Mouse (Mus musculus) midbrain, embryonic 13.5 days (tissue): ENCODE measurements at regions not wholly inside any gene's neighbourhood (a gene's known extent, or its start where the extent isn't known, plus 50 kb on each side); places are given as distances from the start of the nearest gene placed in this dataset.

Experiments used
- ATAC-seq: fragments of 200-750 bp; cut with Nextera tagmentation; 2 replicates; pipeline ENCODE4 v1.8.0; 2017; ENCODE audit warnings: mild to moderate bottlenecking, moderate TSS enrichment, moderate library complexity
- H3K27ac ChIP-seq: fragments of 300-500 bp; sonication (generic); 2 replicates; pipeline ENCODE4 v1.5.1; 2015; ENCODE audit warnings: inconsistent platforms, mild to moderate bottlenecking, moderate library complexity
- H3K27me3 ChIP-seq: fragments of 300-500 bp; sonication (generic); 2 replicates; pipeline ENCODE4 v1.6.1; 2015; ENCODE audit warnings: mild to moderate bottlenecking, inconsistent platforms
- H3K36me3 ChIP-seq: fragments of 300-500 bp; sonication (generic); 2 replicates; pipeline ENCODE4 v1.6.1; 2015; ENCODE audit warnings: mild to moderate bottlenecking, inconsistent platforms
- H3K4me1 ChIP-seq: fragments of 300-500 bp; sonication (generic); replicated peaks from 2 replicates; pipeline ENCODE4 v1.6.1; 2015; ENCODE audit warnings: inconsistent platforms
- H3K4me2 ChIP-seq: fragments of 300-500 bp; sonication (generic); replicated peaks from 2 replicates; pipeline ENCODE4 v1.6.1; 2015; ENCODE audit warnings: moderate library complexity, mild to moderate bottlenecking, inconsistent platforms
- H3K4me3 ChIP-seq: fragments of 300-500 bp; sonication (generic); replicated peaks from 2 replicates; pipeline ENCODE4 v1.5.1; 2015; ENCODE audit warnings: mild to moderate bottlenecking, inconsistent platforms
- H3K9ac ChIP-seq: fragments of 300-500 bp; sonication (generic); replicated peaks from 2 replicates; pipeline ENCODE4 v1.6.1; 2015; ENCODE audit warnings: mild to moderate bottlenecking, inconsistent platforms
- H3K9me3 ChIP-seq: fragments of 300-500 bp; sonication (generic); 2 replicates; pipeline ENCODE4 v1.6.1; 2016; ENCODE audit warnings: mild to moderate bottlenecking, inconsistent platforms
- WGBS: fragments of 180-500 bp; shearing (Covaris S2); methylation state at CpG from one replicate; pipeline ENCODE4 v1.1.7; 2015; 5-methylcytosine and 5-hydroxymethylcytosine counted together

DNA sequence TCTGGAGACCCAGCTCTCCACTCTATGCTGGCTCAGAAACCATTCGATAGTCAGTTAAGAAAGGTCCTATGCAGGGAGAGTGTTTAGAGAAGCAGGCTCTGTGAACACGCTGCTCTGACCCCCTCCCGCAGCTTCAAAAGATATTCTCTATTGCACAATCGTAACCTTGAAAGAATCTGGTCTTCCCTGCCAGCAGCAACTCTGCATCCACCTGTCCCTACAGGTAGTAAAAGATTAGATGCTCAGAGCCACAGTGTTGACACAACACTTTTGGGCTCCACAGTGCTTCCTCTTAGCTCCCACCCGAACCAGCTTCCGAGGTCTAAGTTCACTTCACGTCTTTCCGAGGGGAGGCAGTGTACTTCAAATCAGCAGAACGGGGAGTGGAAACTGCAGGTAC, 118.9 kb upstream of the Klf14 start:
- Histone ChIP-seq H3K27me3 (no peaks in the 10 kb centered on the region), H3K9me3 (no peaks in the 10 kb centered on the region), H3K36me3 (no peaks in the 10 kb centered on the region), H3K4me2 (no peak overlapping the region), H3K9ac (no peak overlapping the region), H3K4me3 (no peak overlapping the region), H3K4me1 (peaks cover 7% of the 10 kb centered on the region), H3K27ac (no peak overlapping the region)
- ATAC-seq, result no peak
- 85% methylated on average over 9 of the region's 9 CpGs for WGBS

DNA sequence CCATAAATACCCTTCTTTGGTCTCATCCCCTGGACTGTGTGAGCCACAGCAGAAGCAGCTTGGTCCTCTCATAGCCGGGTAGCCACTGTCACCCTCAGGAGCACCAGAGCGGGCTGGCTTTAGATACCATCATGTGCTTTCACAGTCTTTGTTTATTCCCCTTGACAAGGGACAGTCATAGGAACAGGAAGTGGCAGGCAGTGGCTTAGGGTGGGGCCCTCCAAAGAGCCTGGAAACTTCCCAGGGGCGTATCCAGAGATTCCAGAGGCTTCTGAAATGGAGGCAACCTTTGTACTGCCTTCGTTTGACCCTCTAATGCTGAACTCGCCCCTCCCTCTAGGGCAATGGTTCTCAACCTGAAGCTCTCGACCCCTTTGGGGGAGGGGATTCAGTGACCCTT, 119.5 kb upstream of the Klf14 start:
- no peak overlapping the region for H3K4me3 ChIP-seq
- no peak for ATAC-seq
- 78% methylated on average over 6 of the region's 6 CpGs for WGBS
- no peak overlapping the region for H3K4me2 ChIP-seq
- H3K27ac ChIP-seq, result no peak overlapping the region
- no peaks in the 10 kb centered on the region for H3K36me3 ChIP-seq
- no peaks in the 10 kb centered on the region for H3K27me3 ChIP-seq
- H3K9me3 ChIP-seq, result no peaks in the 10 kb centered on the region
- H3K4me1 ChIP-seq, result peaks cover 7% of the 10 kb centered on the region
- no peak overlapping the region for H3K9ac ChIP-seq

DNA sequence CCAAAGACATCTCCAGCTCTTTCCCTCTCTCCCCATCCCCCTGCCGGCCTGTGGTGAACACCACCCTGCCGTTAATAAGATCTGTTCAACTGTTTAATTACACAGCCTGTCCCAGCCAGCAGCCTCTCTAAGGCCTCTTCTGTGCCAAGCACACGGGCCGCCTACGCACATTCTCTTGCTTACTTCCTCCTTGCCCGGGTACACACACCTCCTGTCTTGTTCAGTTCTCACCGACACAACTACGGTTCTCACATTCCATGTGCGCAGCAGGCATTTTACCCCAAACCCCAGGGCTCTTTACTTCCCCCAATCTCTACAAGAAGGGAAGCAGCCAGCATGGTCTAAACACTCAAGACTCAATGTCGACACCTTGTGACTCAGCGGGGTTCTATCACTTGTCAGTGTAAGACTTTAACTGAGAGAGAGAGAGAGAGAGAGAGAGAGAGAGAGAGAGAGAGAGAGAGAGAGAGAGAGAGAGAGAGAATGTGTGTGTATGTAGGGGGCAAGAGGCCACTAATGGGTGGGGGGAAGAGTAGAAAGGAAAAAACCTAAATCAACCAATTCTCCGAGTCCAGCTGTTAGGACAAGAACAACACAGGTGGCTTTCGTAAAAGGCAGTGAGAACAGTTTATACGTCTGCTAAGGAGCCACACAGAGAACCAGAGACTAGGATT, 120.8 kb upstream of the Klf14 start:
- H3K27me3 ChIP-seq, result no peaks in the 10 kb centered on the region
- H3K4me3 ChIP-seq, result no peak overlapping the region
- 88% methylated on average over 14 of the region's 14 CpGs for WGBS
- no peak overlapping the region for H3K4me2 ChIP-seq
- no peaks in the 10 kb centered on the region for H3K9me3 ChIP-seq
- no peak overlapping the region for H3K9ac ChIP-seq
- peaks cover 7% of the 10 kb centered on the region for H3K4me1 ChIP-seq
- H3K27ac ChIP-seq, result no peak overlapping the region
- H3K36me3 ChIP-seq, result no peaks in the 10 kb centered on the region
- ATAC-seq, result no peak

DNA sequence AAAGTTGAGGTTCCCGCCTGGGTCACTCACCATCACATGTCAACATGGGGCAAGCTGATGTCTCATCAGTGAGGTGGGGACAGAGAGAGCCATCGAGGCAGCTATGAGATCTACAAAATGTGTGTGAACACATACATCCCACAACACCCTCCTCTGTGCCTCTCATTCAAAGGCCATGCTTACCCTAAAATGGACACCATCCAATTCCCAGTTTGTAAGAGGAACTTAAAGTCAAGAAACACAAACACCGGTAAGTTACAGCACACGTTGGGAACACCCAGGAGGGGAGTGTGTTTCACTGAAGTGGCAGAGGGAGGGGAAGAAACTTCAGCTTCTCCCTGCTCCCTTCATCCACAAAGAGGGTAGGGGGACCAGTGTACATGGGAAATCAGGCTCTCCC, 121.4 kb upstream of the Klf14 start:
- no peak overlapping the region for H3K4me2 ChIP-seq
- H3K27me3 ChIP-seq, result no peaks in the 10 kb centered on the region
- H3K27ac ChIP-seq, result no peak overlapping the region
- H3K4me3 ChIP-seq, result no peak overlapping the region
- no peaks in the 10 kb centered on the region for H3K9me3 ChIP-seq
- ATAC-seq, result no peak
- no peaks in the 10 kb centered on the region for H3K36me3 ChIP-seq
- H3K4me1 ChIP-seq, result peaks cover 7% of the 10 kb centered on the region
- H3K9ac ChIP-seq, result no peak overlapping the region
- WGBS, result 89% methylated on average over 4 of the region's 4 CpGs

DNA sequence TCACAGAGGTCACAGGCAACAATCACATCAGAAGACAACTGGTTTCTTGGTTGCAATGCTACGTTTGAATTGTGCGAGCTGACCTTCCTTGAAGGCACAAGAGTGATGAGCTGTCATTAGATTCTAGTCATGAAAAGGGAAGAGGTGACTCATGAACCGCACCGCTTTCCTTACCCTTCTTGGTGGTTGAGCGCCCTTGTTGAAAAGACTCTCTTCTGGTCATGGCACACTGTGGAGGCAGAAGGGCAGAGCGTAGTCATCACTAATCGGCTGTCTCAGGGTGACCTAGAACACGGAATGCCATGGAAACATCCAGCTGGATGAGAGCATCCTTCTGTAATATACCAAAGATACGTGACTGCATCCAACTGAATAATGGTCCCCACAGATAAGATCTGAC, 121.8 kb upstream of the Klf14 start:
- no peak overlapping the region for H3K9ac ChIP-seq
- H3K27ac ChIP-seq, result no peak overlapping the region
- WGBS, result 92% methylated on average over 9 of the region's 9 CpGs
- H3K27me3 ChIP-seq, result no peaks in the 10 kb centered on the region
- H3K4me2 ChIP-seq, result no peak overlapping the region
- H3K36me3 ChIP-seq, result no peaks in the 10 kb centered on the region
- peaks cover 4% of the 10 kb centered on the region for H3K4me1 ChIP-seq
- H3K9me3 ChIP-seq, result no peaks in the 10 kb centered on the region
- no peak for ATAC-seq
- no peak overlapping the region for H3K4me3 ChIP-seq

DNA sequence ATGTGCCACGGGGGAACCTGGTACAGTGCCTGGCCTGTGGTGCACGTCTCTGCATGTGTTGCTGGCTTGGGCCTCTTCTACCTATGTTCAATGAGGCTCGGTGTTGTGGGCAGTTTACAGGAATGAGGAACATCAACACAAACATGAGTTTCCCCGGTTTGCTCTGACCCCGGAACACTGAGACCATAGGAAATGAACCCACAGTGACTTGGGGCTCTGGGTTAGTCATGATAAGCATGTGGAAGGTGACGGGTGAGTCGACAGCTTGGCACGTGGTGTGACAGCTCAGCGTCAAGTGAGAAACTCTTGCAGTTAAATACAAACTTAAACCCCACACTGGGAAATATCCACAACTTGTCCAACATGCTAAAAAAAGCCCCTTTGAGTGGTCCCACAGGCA, 122.4 kb upstream of the Klf14 start:
- Histone ChIP-seq H3K36me3 (no peaks in the 10 kb centered on the region), H3K27ac (no peak overlapping the region), H3K27me3 (no peaks in the 10 kb centered on the region), H3K9ac (no peak overlapping the region), H3K4me2 (no peak overlapping the region), H3K9me3 (no peaks in the 10 kb centered on the region), H3K4me1 (peaks cover 4% of the 10 kb centered on the region), H3K4me3 (no peak overlapping the region)
- WGBS, result 94% methylated on average over 9 of the region's 9 CpGs
- ATAC-seq, result no peak

DNA sequence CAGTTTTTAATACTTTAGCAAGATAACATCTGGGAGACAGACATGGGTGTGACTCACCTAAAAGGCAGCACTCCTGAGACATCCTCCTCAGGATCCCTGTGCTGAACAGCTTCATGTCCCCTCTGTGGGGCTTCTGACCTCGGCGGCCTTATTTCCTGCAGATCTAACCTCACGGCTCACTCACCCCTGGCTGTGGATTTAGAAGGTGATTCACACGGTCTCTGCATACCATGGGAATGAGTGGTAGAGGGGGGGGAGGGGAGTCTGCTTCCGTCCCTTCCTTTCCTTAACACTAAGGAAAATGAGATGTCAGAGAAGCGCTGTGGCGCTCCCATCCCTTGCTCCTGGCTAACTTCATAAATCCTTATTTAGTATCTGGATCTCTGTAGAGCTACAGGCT, 123.1 kb upstream of the Klf14 start:
- 73% methylated on average over 7 of the region's 7 CpGs for WGBS
- Histone ChIP-seq H3K4me3 (no peak overlapping the region), H3K4me1 (peaks cover 4% of the 10 kb centered on the region), H3K36me3 (no peaks in the 10 kb centered on the region), H3K9me3 (no peaks in the 10 kb centered on the region), H3K27me3 (no peaks in the 10 kb centered on the region), H3K27ac (no peak overlapping the region), H3K4me2 (no peak overlapping the region), H3K9ac (no peak overlapping the region)
- ATAC-seq, result no peak

DNA sequence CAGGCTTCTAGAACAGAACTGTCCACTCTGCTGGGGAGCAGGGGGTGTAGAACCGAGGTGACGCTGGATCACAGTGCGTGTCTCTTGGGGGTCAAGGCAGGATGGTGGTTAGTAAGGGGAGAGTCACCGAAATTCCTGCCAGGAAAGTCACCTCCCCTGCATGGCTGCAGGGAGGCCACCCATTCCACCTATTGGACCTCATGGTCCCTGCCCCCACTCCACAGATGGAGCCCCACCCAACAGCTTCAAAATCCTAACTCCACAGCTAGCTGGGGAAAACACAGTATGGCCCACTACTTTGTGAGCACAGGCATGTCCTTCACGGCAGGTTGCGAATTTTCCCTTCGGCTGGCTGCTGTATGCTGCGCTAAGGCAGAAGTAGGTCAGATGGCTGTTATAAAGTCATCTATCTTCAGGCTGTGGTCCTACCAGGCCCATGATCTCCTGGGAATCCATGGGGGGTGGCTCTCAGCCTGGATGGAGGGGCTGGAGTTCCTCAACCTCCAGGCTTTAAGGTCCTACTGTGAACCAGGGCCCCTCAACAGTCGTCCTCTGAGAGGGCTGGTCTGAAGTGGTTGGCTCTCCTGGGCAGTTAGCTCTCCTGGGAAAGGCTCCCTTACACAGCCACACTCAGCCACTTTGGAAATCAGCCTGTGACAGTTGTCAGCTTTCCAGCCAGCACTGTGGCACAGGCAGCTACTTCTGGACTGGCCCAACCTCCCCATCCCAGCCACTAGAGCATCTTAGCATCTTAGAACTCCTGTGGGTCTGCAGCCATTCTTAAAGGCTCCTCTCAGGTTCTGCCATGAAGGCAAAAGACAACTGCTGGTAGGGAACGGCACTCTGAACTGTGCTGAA, 124.0 kb upstream of the Klf14 start:
- H3K9me3 ChIP-seq, result no peaks in the 10 kb centered on the region
- 91% methylated on average over 10 of the region's 10 CpGs for WGBS
- H3K27ac ChIP-seq, result no peak overlapping the region
- no peak for ATAC-seq
- H3K9ac ChIP-seq, result no peak overlapping the region
- H3K4me2 ChIP-seq, result no peak overlapping the region
- no peaks in the 10 kb centered on the region for H3K27me3 ChIP-seq
- no peak overlapping the region for H3K4me3 ChIP-seq
- peaks cover 9% of the 10 kb centered on the region for H3K4me1 ChIP-seq
- no peaks in the 10 kb centered on the region for H3K36me3 ChIP-seq

DNA sequence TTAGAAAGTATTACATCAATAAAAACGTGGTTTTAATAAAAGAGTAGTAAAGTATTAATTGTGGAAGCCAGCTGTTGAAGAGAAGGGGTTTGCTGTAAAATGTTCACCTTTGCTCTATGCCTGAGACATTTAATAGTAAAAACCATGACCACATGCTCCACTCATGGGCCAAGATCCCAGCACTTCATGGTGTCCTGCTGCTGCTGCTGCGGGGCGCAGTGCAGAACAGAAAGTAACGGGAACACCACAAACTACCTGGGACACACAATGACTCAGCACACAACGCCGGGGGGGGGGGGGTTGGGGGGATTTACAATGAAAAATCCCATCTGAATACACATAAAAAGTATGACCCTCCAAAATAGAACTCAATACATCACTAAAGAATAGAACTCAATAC, 124.8 kb upstream of the Klf14 start:
- no peak overlapping the region for H3K4me2 ChIP-seq
- H3K36me3 ChIP-seq, result no peaks in the 10 kb centered on the region
- no peaks in the 10 kb centered on the region for H3K27me3 ChIP-seq
- peaks cover 18% of the 10 kb centered on the region for H3K4me1 ChIP-seq
- no peak overlapping the region for H3K9ac ChIP-seq
- no peak for ATAC-seq
- no peak overlapping the region for H3K4me3 ChIP-seq
- no peaks in the 10 kb centered on the region for H3K9me3 ChIP-seq
- 84% methylated on average over 6 of the region's 6 CpGs for WGBS
- H3K27ac ChIP-seq, result no peak overlapping the region

DNA sequence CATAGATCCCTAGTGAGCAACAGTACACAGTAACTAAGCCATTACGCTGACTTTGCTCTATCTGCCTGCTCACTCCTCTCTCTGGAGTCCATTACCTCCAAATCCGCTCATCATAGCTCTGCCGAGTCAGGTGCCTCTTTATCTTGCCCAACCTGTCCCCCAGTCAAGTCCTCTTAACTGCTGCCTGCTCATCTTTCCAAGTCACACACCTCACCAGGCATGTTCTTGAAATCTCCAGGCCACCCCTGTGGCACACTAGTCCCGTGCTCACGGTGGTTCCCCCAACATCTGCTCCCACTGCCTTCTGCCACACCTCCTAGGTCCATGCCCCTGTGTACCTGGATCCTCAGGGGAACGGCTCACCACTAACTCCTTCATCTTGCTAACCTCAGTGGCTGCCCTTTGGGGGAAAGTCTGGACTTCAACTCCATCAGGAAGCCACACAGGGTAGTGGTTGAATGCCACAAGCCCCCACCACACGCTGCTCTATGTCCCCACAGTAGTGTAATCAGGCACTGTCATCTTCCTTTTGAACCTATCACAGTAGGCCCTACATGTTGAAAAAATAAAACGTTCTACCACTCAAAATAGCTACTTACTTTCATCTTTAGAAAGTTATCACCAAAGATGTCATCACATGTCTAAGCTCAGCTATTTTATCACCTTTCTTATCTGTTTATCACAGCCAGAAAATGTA, 126.3 kb upstream of the Klf14 start:
- H3K4me3 ChIP-seq, result no peak overlapping the region
- H3K9me3 ChIP-seq, result no peaks in the 10 kb centered on the region
- no peak overlapping the region for H3K27ac ChIP-seq
- 93% methylated on average over 8 of the region's 8 CpGs for WGBS
- H3K4me2 ChIP-seq, result no peak overlapping the region
- H3K36me3 ChIP-seq, result no peaks in the 10 kb centered on the region
- H3K9ac ChIP-seq, result no peak overlapping the region
- H3K27me3 ChIP-seq, result no peaks in the 10 kb centered on the region
- ATAC-seq, result no peak
- H3K4me1 ChIP-seq, result peaks cover 28% of the 10 kb centered on the region

DNA sequence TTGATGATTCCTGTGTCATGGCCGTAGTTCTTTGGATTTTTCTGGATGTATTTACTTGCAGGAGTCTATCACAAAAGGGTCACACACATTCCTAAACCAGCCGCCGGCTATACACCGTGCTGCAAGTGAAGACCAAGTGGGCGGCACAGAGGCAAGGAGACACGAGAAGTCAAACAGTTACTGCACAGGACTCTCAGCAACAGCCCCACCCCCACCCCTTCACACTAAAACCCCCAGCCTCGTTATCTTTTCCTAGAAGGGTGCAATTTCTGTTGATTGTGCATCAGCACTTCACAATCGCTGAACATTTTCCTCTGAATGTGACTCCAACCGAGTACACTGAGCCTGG, 126.9 kb upstream of the Klf14 start:
- H3K9ac ChIP-seq, result no peak overlapping the region
- WGBS, result 67% methylated on average over 9 of the region's 9 CpGs
- peaks cover 28% of the 10 kb centered on the region for H3K4me1 ChIP-seq
- H3K4me3 ChIP-seq, result no peak overlapping the region
- no peak overlapping the region for H3K27ac ChIP-seq
- no peak overlapping the region for H3K4me2 ChIP-seq
- ATAC-seq, result no peak
- no peaks in the 10 kb centered on the region for H3K9me3 ChIP-seq
- no peaks in the 10 kb centered on the region for H3K36me3 ChIP-seq
- H3K27me3 ChIP-seq, result no peaks in the 10 kb centered on the region

DNA sequence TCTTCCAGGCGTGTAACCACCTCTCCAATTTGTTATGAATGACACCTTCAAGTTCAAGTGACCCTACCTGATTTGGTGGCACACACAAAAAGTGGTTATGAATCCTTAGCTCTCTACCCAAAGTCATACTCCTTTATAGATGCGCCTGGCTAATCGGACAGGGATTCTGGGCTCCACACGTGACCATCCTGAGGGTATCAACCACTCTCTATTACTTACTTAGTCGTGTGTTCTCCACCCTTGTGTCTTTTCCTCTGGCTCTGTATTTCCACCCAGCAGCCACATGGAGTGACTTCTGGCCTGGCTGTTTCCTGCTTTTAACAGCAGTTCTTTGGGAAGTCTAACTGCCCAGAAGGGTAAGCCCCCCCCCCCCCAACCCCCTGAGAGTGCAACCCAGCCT, 127.4 kb upstream of the Klf14 start:
- no peaks in the 10 kb centered on the region for H3K36me3 ChIP-seq
- H3K4me2 ChIP-seq, result no peak overlapping the region
- H3K4me3 ChIP-seq, result no peak overlapping the region
- peaks cover 28% of the 10 kb centered on the region for H3K4me1 ChIP-seq
- no peaks in the 10 kb centered on the region for H3K9me3 ChIP-seq
- no peaks in the 10 kb centered on the region for H3K27me3 ChIP-seq
- 88% methylated on average over 5 of the region's 5 CpGs for WGBS
- ATAC-seq, result no peak
- no peak overlapping the region for H3K9ac ChIP-seq
- H3K27ac ChIP-seq, result no peak overlapping the region
